8 mouse cellular contexts compared by ENCODE assay signal in genomic region chr1:95314229-95314555, GRCm38 (mm10). TPM values are rescaled to one million over a fixed set of nuclear protein-coding genes. Genes with fewer than 3 reads are reported as not detected.
DNase-seq lines count a peak whose midpoint lies in the region; ATAC-seq and TF ChIP-seq lines count a peak whose summit lies in the region.

No protein-coding gene starts in this region.

- H3K4me1 ChIP-seq in kidney, embryonic 16.5 days (ENCODE audit: insufficient read depth, low read length), result peaks cover 13% of the 10 kb centered on the region; the same call in 1 of the 2 replicates
- peaks cover 0 to 5% of the 10 kb centered on the region in 2 experiments; a peak in 1 of 4 replicates for H3K4me1 ChIP-seq in ES-E14 (ENCODE audit: control insufficient read depth in 2 of 2, insufficient read depth in 2 of 2, low read length in 2 of 2, poor library complexity in 1 of 2)
- 0 out of 2 replicates have a peak, but pooled peaks cover 5% of the 10 kb centered on the region for H3K4me1 ChIP-seq in hindbrain, postnatal 0 days (ENCODE audit: insufficient read depth, low read length)
- peaks cover 8% of the 10 kb centered on the region; the same call in 1 of the 2 replicates for H3K4me1 ChIP-seq in midbrain, postnatal 0 days (ENCODE audit: insufficient read depth, low read length)

- no peaks in the 10 kb centered on the region for H3K27me3 ChIP-seq in kidney, embryonic 16.5 days (ENCODE audit: insufficient read depth, low read length)
- no peaks in the 10 kb centered on the region for H3K27me3 ChIP-seq in hindbrain, postnatal 0 days (ENCODE audit: insufficient read depth, low read length)
- H3K27me3 ChIP-seq in midbrain, postnatal 0 days (ENCODE audit: insufficient read depth, low read length), result no peaks in the 10 kb centered on the region

- no peaks in the 10 kb centered on the region for H3K9me3 ChIP-seq in kidney, embryonic 16.5 days (ENCODE audit: low read length)
- H3K9me3 ChIP-seq in ES-E14 (ENCODE audit: control insufficient read depth, insufficient read depth, low read depth, low read length), result no peaks in the 10 kb centered on the region
- no peaks in the 10 kb centered on the region for H3K9me3 ChIP-seq in hindbrain, postnatal 0 days (ENCODE audit: low read length)
- H3K9me3 ChIP-seq in midbrain, postnatal 0 days (ENCODE audit: low read length), result no peaks in the 10 kb centered on the region

- H3K4me2 ChIP-seq in kidney, embryonic 16.5 days (replicated peaks; ENCODE audit: low read depth, low read length), result peak overlapping the region; percentile 95
- peak overlapping the region; percentile 78 for H3K4me2 ChIP-seq in hindbrain, postnatal 0 days (ENCODE audit: low read depth, low read length)
- H3K4me2 ChIP-seq in midbrain, postnatal 0 days (ENCODE audit: low read depth, low read length, poor library complexity, severe bottlenecking), result peak overlapping the region; percentile 97

- ATAC-seq in kidney, embryonic 16.5 days (ENCODE audit: low FRiP score, low TSS enrichment), result no peak
- peak; percentile 19 for ATAC-seq in common myeloid progenitor, adult 5-6 weeks (replicated peaks; ENCODE audit: low read depth, poor library complexity, severe bottlenecking)
- ATAC-seq in hindbrain, postnatal 0 days, result no peak
- no peak for ATAC-seq in midbrain, postnatal 0 days (ENCODE audit: low FRiP score)

- no peaks in the 10 kb centered on the region for H3K36me3 ChIP-seq in kidney, embryonic 16.5 days (ENCODE audit: insufficient read depth, low read length)
- H3K36me3 ChIP-seq in ES-E14 (ENCODE audit: control insufficient read depth, insufficient read depth, low read length, poor library complexity, severe bottlenecking), result no peaks in the 10 kb centered on the region
- no peaks in the 10 kb centered on the region for H3K36me3 ChIP-seq in hindbrain, postnatal 0 days (ENCODE audit: insufficient read depth, low read length)
- H3K36me3 ChIP-seq in midbrain, postnatal 0 days (ENCODE audit: insufficient read depth, low read length), result no peaks in the 10 kb centered on the region

- no peak for DNase-seq in kidney, adult 11 months
- peak; percentile 2 for DNase-seq in ES-E14 (ENCODE audit: low read depth, low spot score)
- DNase-seq in hindbrain, postnatal 0 days (ENCODE audit: low spot score), result peak; percentile 36
- peak; percentile 21 for DNase-seq in midbrain, postnatal 0 days (ENCODE audit: low spot score)
- DNase-seq in thymus, postnatal 14 days, result no peak
- no peak for DNase-seq in right cerebral cortex, postnatal 4 days

- in situ Hi-C loops in ES-E14 (cut with MboI; ENCODE audit: low sequenced_read_pairs in 2 of 2, unreplicated experiment in 2 of 2), result no loop called here

- H3K9ac ChIP-seq in kidney, embryonic 16.5 days (replicated peaks; ENCODE audit: low read length), result peak overlapping the region; percentile 93
- peak overlapping the region; percentile 76 for H3K9ac ChIP-seq in ES-E14 (ENCODE audit: insufficient read depth, low read depth, low read length, poor library complexity, severe bottlenecking)
- H3K9ac ChIP-seq in hindbrain, postnatal 0 days (replicated peaks; ENCODE audit: low read length), result peak overlapping the region; percentile 90
- peak overlapping the region; percentile 96 for H3K9ac ChIP-seq in midbrain, postnatal 0 days (replicated peaks; ENCODE audit: low read length, poor library complexity, severe bottlenecking)

- 0% methylated on average over 6 of the region's 6 CpGs for WGBS in kidney, embryonic 16.5 days
- WGBS in hindbrain, postnatal 0 days, result 2% methylated on average over 6 of the region's 6 CpGs
- WGBS in midbrain, postnatal 0 days, result 5% methylated on average over 6 of the region's 6 CpGs

- peak overlapping the region; percentile 90 for H3K4me3 ChIP-seq in kidney, embryonic 16.5 days (ENCODE audit: low read length)
- H3K4me3 ChIP-seq in ES-E14 (ENCODE audit: insufficient read depth in 1 of 2, low read depth in 1 of 2, low read length in 2 of 2, poor library complexity in 1 of 2, severe bottlenecking in 1 of 2), result peak overlapping the region; percentile 80 to 81
- H3K4me3 ChIP-seq in hindbrain, postnatal 0 days (ENCODE audit: low read length), result peak overlapping the region; percentile 96
- H3K4me3 ChIP-seq in midbrain, postnatal 0 days (ENCODE audit: low read depth, low read length), result peak overlapping the region; percentile 91

- TF ChIP-seq CTCF in hindbrain, postnatal 0 days (IDR thresholded peaks at IDR 0.05; ENCODE audit: low read depth), result no peak
- TF ChIP-seq CTCF in midbrain, postnatal 0 days (IDR thresholded peaks at IDR 0.05), result no peak

- H3K27ac ChIP-seq in kidney, embryonic 16.5 days (ENCODE audit: low read length), result peak overlapping the region; percentile 70
- H3K27ac ChIP-seq in ES-E14 (ENCODE audit: insufficient read depth, low read depth, low read length, poor library complexity, severe bottlenecking), result no peak overlapping the region
- H3K27ac ChIP-seq in hindbrain, postnatal 0 days, result peak overlapping the region; percentile 90
- peak overlapping the region; percentile 86 for H3K27ac ChIP-seq in midbrain, postnatal 0 days (ENCODE audit: low read depth, low read length)

TF ChIP-seq in ES-E14, 5 proteins besides CTCF, POLR2A, EP300 and RAD21:
- TF ChIP-seq ZC3H11A (IDR thresholded peaks at IDR 0.05; ENCODE audit: borderline replicate concordance, low read depth, low read length) (no peak), CHD2 (IDR thresholded peaks at IDR 0.05; ENCODE audit: low read depth, low read length) (no peak), ZNF384 (IDR thresholded peaks at IDR 0.05; ENCODE audit: low read depth, low read length) (no peak), MAFK (IDR thresholded peaks at IDR 0.05; ENCODE audit: insufficient read depth, low read depth, low read length) (no peak), HCFC1 (IDR thresholded peaks at IDR 0.05; ENCODE audit: borderline replicate concordance, insufficient read depth, low read length) (no peak)

RNA-seq across cellular contexts. Expression of gene Fam174a, which starts 0.8 kb away (rescaled TPM):
- polyA plus RNA-seq in kidney, embryonic 16.5 days (2015; fragmentation: Nextera tagmentation; extraction: Ambion mirVana), result 24.5 and 27.9 TPM in 2 replicates
- 4.4 and 4.7 TPM in 2 replicates for total RNA-seq in ES-E14 (2012; rRNA removed)
- 10.6 and 15.6 TPM in 2 replicates for total RNA-seq in common myeloid progenitor, adult 5-6 weeks (2017)
- 24.2 and 25.4 TPM in 2 replicates for total RNA-seq in hindbrain, postnatal 0 days (2014; rRNA removed)
- 33.7 and 37.7 TPM in 2 replicates for polyA plus RNA-seq in hindbrain, postnatal 0 days (2015; fragmentation: Nextera tagmentation; extraction: Ambion mirVana)
- 17.9 and 23.0 TPM in 2 replicates for total RNA-seq in midbrain, postnatal 0 days (2014; rRNA removed)
- polyA plus RNA-seq in midbrain, postnatal 0 days (2015; fragmentation: Nextera tagmentation; extraction: Ambion mirVana), result 23.6 and 26.2 TPM in 2 replicates

Comparison
In these comparisons a context has a peak if more than half of its experiments do, and no peak if none do; other contexts are left out.
1. DNase-seq: peak in ES-E14 (single experiment), hindbrain, postnatal 0 days (single experiment) and midbrain, postnatal 0 days (single experiment); none in kidney, adult 11 months (single experiment), thymus, postnatal 14 days (single experiment) and right cerebral cortex, postnatal 4 days (single experiment).
2. Peak in every context shown above with its lines, with median percentiles within 50 percentile points of each other: H3K4me2 ChIP-seq, H3K4me3 ChIP-seq and H3K9ac ChIP-seq.